Mouse (Mus musculus) bone marrow macrophage, adult 2 months (primary cell): ENCODE results near the gene Rnf123.

ENCODE experiments used
- CTCF ChIP-seq: IDR thresholded peaks from 2 replicates; pipeline ENCODE4 v1.5.1; 2012; ENCODE audit warnings: low read depth, mild to moderate bottlenecking, low read length, moderate library complexity
- POLR2A ChIP-seq: IDR thresholded peaks from 2 replicates; pipeline ENCODE4 v1.6.1; 2012; ENCODE audit warnings: mild to moderate bottlenecking, low read depth, low read length, borderline replicate concordance

DNA sequence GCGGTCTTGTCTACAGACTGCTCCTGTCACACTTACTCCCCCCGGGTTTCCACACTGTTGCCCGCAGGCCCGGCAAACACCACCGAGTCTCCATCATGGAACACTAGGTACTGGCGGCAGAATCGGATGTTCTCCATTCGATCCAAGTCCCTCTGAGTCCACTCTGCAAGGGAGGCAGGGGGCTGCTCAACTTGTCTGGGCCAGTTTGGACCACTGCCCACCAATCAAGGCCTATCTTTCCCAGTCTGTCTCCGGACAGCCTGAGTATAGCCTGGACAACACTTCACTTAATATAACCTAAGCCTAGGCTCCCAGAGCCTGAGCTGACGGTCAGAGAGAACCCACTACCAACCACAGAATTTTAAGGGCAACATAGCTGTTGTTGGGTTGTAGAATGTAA is 10.4 kb upstream of the Rnf123 start:
- TF ChIP-seq CTCF (no peak), POLR2A (no peak)
